Mouse (Mus musculus) midbrain, embryonic 10.5 days (tissue): ENCODE results near the gene Pdcd2l. TPM values are rescaled to one million over a fixed set of nuclear protein-coding genes. Genes with fewer than 3 reads are reported as not detected.
A peak's percentile ranks its signal among the peaks of the same experiment; 100 is the strongest.

ENCODE experiments used
- DNase-seq: peaks from one replicate; pipeline ENCODE4 v3.0.0-alpha.2; 2017; ENCODE audit warnings: low spot score
- H3K27ac ChIP-seq: fragments of 300-500 bp; sonication (generic); replicated peaks from 2 replicates; pipeline ENCODE4 v1.5.1; 2016; ENCODE audit warnings: mild to moderate bottlenecking
- H3K27me3 ChIP-seq: fragments of 300-500 bp; sonication (generic); 2 replicates; pipeline ENCODE4 v1.6.1; 2016; ENCODE audit warnings: low read depth, mild to moderate bottlenecking; ENCODE audit not compliant: poor library complexity, severe bottlenecking
- H3K36me3 ChIP-seq: fragments of 300-500 bp; sonication (generic); 2 replicates; pipeline ENCODE4 v1.6.1; 2016; ENCODE audit warnings: mild to moderate bottlenecking, moderate library complexity
- H3K4me1 ChIP-seq: fragments of 300-500 bp; sonication (generic); 2 replicates; pipeline ENCODE4 v1.6.1; 2016
- H3K4me3 ChIP-seq: fragments of 300-500 bp; sonication (generic); 2 replicates; pipeline ENCODE4 v1.5.1; 2016; ENCODE audit warnings: mild to moderate bottlenecking, moderate library complexity
- H3K9me3 ChIP-seq: fragments of 300-500 bp; sonication (generic); replicated peaks from 2 replicates; pipeline ENCODE4 v1.6.1; 2016; ENCODE audit warnings: mild to moderate bottlenecking
- WGBS: fragments of 180-500 bp; shearing (Covaris S2); methylation state at CpG from one replicate; pipeline ENCODE4 v1.1.7; 2016; 5-methylcytosine and 5-hydroxymethylcytosine counted together
- polyA plus RNA-seq: library from polyadenylated mRNA; unstranded; fragments of >200 nt; fragmentation: Nextera tagmentation; extraction: Ambion mirVana; gene quantifications from 2 replicates; pipeline ENCODE4 v1.2.1, GENCODE M21; 2016

The Pdcd2l gene
- polyA plus RNA-seq = 77.9 and 79.9 TPM in 2 replicates

DNA sequence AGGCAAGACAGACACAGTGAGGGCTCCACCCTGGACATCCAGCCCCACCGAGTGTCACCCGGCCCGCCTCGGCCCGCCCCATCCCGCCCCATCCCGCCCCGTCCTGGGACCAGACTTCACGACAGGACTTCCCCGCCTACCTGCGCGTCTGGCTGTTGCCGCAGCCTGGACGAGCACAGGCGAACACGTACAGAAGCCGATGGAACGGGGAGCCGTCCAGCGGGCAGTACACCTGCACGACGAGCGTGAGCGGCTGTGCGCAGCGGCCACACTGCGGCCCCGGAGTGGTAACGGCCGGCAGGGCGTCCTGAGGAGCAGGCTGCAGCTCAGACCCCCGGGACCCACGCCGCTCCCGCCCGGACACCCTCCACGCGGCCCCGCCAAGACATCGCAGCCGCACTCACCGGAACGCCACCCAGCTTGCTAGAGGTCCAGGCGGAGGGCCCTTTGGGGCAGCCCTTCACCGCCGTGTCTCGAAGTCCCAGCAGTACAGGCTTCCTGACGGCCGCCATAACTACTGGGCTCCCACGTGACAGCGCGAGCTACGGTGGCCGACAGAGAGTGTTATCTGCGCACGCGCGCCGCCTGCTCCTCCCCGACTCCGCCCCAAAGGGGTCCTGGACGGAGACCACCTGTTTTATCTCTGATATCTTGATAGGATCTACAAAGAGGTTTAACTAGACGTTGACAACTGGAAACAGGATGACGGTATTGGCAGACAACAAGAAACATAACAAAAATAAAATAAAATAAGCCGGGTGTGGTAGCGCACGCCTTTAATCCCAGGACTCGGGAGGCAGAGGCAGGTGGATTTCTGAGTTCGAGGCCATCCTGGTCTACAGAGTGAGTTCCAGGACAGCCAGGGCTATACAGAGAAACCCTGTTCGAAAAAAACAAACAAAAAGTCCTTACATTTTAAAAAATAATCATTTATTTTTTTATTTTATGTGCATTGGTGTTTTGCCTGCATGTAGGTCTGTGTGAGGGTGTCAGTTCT lies at the start of gene Pdcd2l:
Gene Pdcd2l (minus strand): TSS at position 530 of the 997 bp plus-strand sequence.
- peaks cover 9% of the 10 kb centered on the region for H3K4me1 ChIP-seq
- no peaks in the 10 kb centered on the region for H3K9me3 ChIP-seq
- H3K27ac ChIP-seq = peak within 1 kb of the TSS; percentile 92
- H3K27me3 ChIP-seq = no peaks in the 10 kb centered on the region
- H3K4me3 ChIP-seq = peak within 1 kb of the TSS; percentile 98
- H3K36me3 ChIP-seq = peaks cover 43% of the 10 kb centered on the region
- DNase-seq = peak; percentile 95
- WGBS = 3% methylated on average over 70 of the region's 70 CpGs

GRCm38 (mm10) chr7:34242176-34242575 lies 45.7 kb upstream of the Pdcd2l start:
- Histone ChIP-seq H3K4me1 (no peaks in the 10 kb centered on the region), H3K4me3 (no peak overlapping the region), H3K27me3 (no peaks in the 10 kb centered on the region), H3K27ac (no peak overlapping the region), H3K36me3 (peaks cover 82% of the 10 kb centered on the region), H3K9me3 (no peaks in the 10 kb centered on the region)
- WGBS = 93% methylated on average over 11 of the region's 11 CpGs
- no peak for DNase-seq

- Histone ChIP-seq H3K4me1 (peaks cover 16% of the 10 kb centered on the region), H3K9me3 (no peaks in the 10 kb centered on the region), H3K4me3 (no peak overlapping the region), H3K36me3 (peaks cover 63% of the 10 kb centered on the region), H3K27ac (no peak overlapping the region), H3K27me3 (no peaks in the 10 kb centered on the region)
- no peak for DNase-seq
- WGBS = 94% methylated on average over 5 of the region's 5 CpGs
Observed at GRCm38 (mm10) chr7:34238086-34238485, 41.6 kb upstream of the Pdcd2l start.

GRCm38 (mm10) chr7:34235602-34236001 lies 39.1 kb upstream of the Pdcd2l start:
- 91% methylated on average over 5 of the region's 5 CpGs for WGBS
- no peak for DNase-seq
- H3K27me3 ChIP-seq = no peaks in the 10 kb centered on the region
- no peaks in the 10 kb centered on the region for H3K9me3 ChIP-seq
- no peak overlapping the region for H3K4me3 ChIP-seq
- no peak overlapping the region for H3K27ac ChIP-seq
- peaks cover 23% of the 10 kb centered on the region for H3K4me1 ChIP-seq
- peaks cover 46% of the 10 kb centered on the region for H3K36me3 ChIP-seq

- DNase-seq = peak; percentile 36
- H3K4me1 ChIP-seq = peaks cover 29% of the 10 kb centered on the region
- 5% methylated on average over 17 of the region's 17 CpGs for WGBS
Observed at GRCm38 (mm10) chr7:34234610-34235561, 38.4 kb upstream of the Pdcd2l start.

GRCm38 (mm10) chr7:34233909-34234609 lies 37.6 kb upstream of the Pdcd2l start:
- peak overlapping the region; percentile 90 for H3K27ac ChIP-seq
- WGBS = under 1% methylated on average over 46 of the region's 46 CpGs
- peak; percentile 99 for DNase-seq

More at GRCm38 (mm10) chr7:34234610-34235561, 38.4 kb upstream of the Pdcd2l start:
- Histone ChIP-seq H3K9me3 (no peaks in the 10 kb centered on the region), H3K36me3 (peaks cover 40% of the 10 kb centered on the region), H3K27ac (peak overlapping the region; percentile 90), H3K27me3 (no peaks in the 10 kb centered on the region), H3K4me3 (peak overlapping the region; percentile 60)

DNA sequence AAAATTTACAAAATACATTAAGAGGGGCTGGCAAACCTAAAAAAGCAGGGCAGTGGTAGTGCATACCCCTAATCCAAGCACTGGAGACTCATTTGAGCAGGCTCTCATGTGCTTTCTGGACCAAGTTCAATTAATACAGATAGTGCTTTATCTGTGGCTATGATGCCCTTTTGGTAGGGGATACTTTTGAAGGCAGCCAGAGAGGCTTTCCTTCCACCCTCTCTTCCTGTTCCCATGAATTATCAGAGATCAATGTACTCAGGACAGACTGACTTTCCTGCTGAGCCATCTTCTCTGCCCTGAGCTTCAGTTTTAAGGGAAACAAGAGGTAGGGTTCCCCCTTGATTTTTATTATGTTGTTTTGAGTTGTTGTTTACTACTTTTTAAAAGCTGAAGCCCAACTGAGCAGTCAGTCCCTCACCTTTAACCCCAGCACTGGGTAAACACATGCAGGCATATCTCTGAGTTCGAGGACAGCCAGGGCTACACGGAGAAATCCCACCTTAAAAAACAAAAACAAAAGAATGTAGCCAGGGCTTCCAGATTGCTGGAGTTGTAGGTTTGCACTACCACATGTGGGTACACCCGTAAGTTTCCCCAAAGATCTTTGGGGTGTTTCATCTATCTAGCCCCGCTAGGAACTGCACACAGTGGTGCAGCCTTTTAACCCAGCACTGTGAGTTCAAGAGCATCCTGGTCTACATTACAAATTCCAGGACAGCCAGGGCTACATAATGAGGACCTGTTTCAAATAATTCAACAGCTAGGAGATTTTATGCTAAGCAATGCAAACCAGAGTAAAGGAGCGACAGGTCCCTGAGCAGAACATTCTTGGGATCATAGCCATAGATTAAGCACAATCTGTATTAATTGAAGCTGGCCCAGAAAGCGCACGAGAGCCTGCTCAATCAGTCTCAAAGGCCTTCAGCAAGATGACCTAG lies 36.6 kb upstream of the Pdcd2l start:
- H3K4me1 ChIP-seq = peaks cover 47% of the 10 kb centered on the region
- H3K9me3 ChIP-seq = no peaks in the 10 kb centered on the region
- no peak for DNase-seq
- H3K27ac ChIP-seq = peak overlapping the region; percentile 90
- peaks cover 29% of the 10 kb centered on the region for H3K36me3 ChIP-seq
- H3K27me3 ChIP-seq = no peaks in the 10 kb centered on the region
- H3K4me3 ChIP-seq = peak overlapping the region; percentile 60
- WGBS = 47% methylated on average over 7 of the region's 7 CpGs

More at GRCm38 (mm10) chr7:34233909-34234609, 37.6 kb upstream of the Pdcd2l start:
- peak overlapping the region; percentile 60 for H3K4me3 ChIP-seq
- H3K27me3 ChIP-seq = no peaks in the 10 kb centered on the region
- peaks cover 37% of the 10 kb centered on the region for H3K4me1 ChIP-seq
- peaks cover 31% of the 10 kb centered on the region for H3K36me3 ChIP-seq
- no peaks in the 10 kb centered on the region for H3K9me3 ChIP-seq

- H3K4me1 ChIP-seq = peaks cover 62% of the 10 kb centered on the region
- WGBS = under 1% methylated on average over 39 of the region's 39 CpGs
- DNase-seq = peak; percentile 92
- H3K27me3 ChIP-seq = no peaks in the 10 kb centered on the region
- peaks cover 37% of the 10 kb centered on the region for H3K36me3 ChIP-seq
- H3K27ac ChIP-seq = peak within 1 kb of the TSS; percentile 93
- no peaks in the 10 kb centered on the region for H3K9me3 ChIP-seq
- peak within 1 kb of the TSS; percentile 77 for H3K4me3 ChIP-seq
Observed at GRCm38 (mm10) chr7:34230116-34230515, 33.7 kb upstream of the Pdcd2l start, which contains the start of gene Gpi1. Gpi1 (minus strand) TSS chr7:34230336.

GRCm38 (mm10) chr7:34229691-34230111 lies 33.2 kb upstream of the Pdcd2l start:
- Histone ChIP-seq H3K9me3 (no peaks in the 10 kb centered on the region), H3K27me3 (no peaks in the 10 kb centered on the region), H3K27ac (peak overlapping the region; percentile 93), H3K4me1 (peaks cover 58% of the 10 kb centered on the region), H3K36me3 (peaks cover 41% of the 10 kb centered on the region), H3K4me3 (peak overlapping the region; percentile 77)
- WGBS = under 1% methylated on average over 19 of the region's 19 CpGs
- DNase-seq = peak; percentile 71

DNA sequence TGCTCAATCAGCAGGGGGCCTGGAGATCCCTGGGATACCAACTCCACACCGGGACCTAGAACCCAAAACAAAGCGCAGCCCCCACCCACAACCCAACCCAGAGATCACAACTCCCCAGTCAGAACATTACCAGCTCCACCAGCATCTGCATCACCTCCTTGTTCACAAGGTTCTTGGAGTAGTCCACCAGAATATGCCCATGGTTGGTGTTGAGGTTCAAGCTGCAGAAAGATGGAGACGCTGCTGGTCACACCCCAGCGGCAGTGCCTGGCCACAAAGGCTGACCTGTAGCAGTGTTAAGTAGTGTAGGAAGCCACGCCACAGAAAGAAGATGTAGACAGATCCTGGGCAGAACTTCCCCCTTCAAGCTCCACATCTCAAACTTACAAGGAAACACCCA lies 32.7 kb upstream of the Pdcd2l start:
- peaks cover 55% of the 10 kb centered on the region for H3K4me1 ChIP-seq
- H3K9me3 ChIP-seq = no peaks in the 10 kb centered on the region
- no peak for DNase-seq
- peak overlapping the region; percentile 93 for H3K27ac ChIP-seq
- H3K36me3 ChIP-seq = peaks cover 46% of the 10 kb centered on the region
- WGBS = 23% methylated on average over 5 of the region's 5 CpGs
- H3K27me3 ChIP-seq = no peaks in the 10 kb centered on the region
- peak overlapping the region; percentile 77 for H3K4me3 ChIP-seq

DNA sequence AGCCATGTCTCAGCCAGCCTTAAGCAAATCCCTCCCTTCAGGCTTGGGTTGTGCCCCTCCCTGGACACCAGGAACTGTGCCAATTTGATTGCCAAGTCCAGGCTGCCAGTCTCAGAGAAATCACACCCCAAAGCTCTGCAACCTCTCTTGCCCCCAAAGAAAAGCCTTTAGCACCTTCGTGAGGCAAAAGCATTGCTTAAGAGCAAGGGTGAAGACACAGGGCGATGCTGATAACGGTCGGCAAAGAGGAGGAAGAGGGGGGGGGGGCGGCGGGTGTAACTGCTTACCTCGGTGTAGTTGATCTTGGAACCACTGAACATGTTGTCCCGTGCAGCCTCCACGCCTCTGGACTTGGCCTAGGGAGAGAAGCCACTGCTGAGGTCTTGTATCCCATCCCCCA lies 32.2 kb upstream of the Pdcd2l start:
- Histone ChIP-seq H3K9me3 (no peaks in the 10 kb centered on the region), H3K4me1 (peaks cover 51% of the 10 kb centered on the region), H3K36me3 (peaks cover 51% of the 10 kb centered on the region), H3K27ac (peak overlapping the region; percentile 93), H3K27me3 (no peaks in the 10 kb centered on the region), H3K4me3 (peak overlapping the region; percentile 77)
- no peak for DNase-seq
- 75% methylated on average over 9 of the region's 9 CpGs for WGBS
